8 mouse cellular contexts compared by ENCODE assay signal in the genomic region with DNA sequence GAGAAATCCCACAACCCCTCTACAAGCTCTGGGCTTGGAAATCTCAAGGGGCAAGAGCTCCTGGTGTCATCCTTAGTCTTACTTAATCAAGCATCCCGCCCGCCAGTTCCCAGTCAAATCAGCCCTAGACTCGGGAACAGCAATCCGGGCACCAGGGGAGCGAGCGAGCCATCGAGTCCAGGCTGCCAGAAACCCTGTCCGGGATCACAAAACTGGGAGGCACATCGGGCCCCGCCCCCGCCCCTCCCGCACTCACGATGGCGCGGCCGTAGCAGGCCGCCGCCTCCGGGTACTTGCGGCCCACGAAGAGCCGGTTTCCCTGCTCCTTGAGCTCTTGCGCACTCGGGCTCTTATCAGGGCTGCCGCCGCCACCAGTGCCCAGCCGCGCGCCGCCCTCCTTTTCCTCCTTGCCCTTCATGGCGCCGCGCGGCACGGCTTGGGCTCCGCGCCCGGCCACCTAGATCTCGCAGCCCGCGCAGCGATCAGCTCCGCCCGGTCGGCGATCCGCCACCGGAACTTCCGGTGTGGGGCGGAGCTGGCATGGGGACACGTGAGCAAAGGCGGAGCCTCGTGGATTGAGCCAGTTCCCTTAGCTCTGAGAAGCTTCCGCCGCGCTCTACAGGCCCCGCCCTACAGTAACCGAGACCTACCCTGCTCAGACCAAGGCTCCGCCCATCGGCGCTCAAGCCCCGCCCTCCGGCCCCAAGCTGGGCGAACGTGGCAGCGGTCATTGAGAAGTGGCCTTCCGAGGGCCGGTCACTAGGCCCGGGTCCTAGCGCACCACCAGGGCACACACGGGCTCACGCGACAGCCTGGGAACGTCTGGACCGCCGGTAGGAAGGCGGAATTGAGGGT. TPM values are rescaled to one million over a fixed set of nuclear protein-coding genes. Genes with fewer than 3 reads are reported as not detected.
DNase-seq lines count a peak whose midpoint lies in the region; ATAC-seq and TF ChIP-seq lines count a peak whose summit lies in the region.

No protein-coding gene starts in this region.

- peak overlapping the region; percentile 75 for H3K9ac ChIP-seq in hindbrain, postnatal 0 days (replicated peaks; ENCODE audit: low read length)

- intact Hi-C loops in left cerebral cortex, adult 2 months (cut with DNase I): no loop called here

- H3K27me3 ChIP-seq in hindbrain, postnatal 0 days (ENCODE audit: insufficient read depth, low read length): no peaks in the 10 kb centered on the region

- TF ChIP-seq CTCF in hindbrain, postnatal 0 days (IDR thresholded peaks at IDR 0.05; ENCODE audit: low read depth): 0 out of 2 replicates have a peak, but pooled peaks have one; percentile 27
- no peak for TF ChIP-seq CTCF in left cerebral cortex, adult 2 months (IDR thresholded peaks at IDR 0.05)

- peak overlapping the region; percentile 98 for H3K27ac ChIP-seq in hindbrain, postnatal 0 days
- peak overlapping the region; percentile 99 for H3K27ac ChIP-seq in left cerebral cortex, adult 2 months

- DNase-seq in T-cell, adult 2 months (ENCODE audit: low spot score): peak; percentile 97
- DNase-seq in cerebellum, postnatal 36 days: peak; percentile 98 to 99
- DNase-seq in gastrocnemius, adult 18-20 months (ENCODE audit: low spot score): peak; percentile 100
- peak; percentile 99 for DNase-seq in hindbrain, postnatal 0 days (ENCODE audit: low spot score)
- DNase-seq in left cerebral cortex, adult 2 months (ENCODE audit: extremely low spot score in 1 of 2, low spot score in 2 of 2): peak; percentile 97 to 98
- peak; percentile 96 to 99 for DNase-seq in right cerebral cortex, adult 2 months (ENCODE audit: low spot score in 2 of 2)
- DNase-seq in urinary bladder, postnatal 14 days (ENCODE audit: low spot score): peak; percentile 100

- peaks cover 56% of the 10 kb centered on the region for H3K4me1 ChIP-seq in hindbrain, postnatal 0 days (ENCODE audit: insufficient read depth, low read length)

- ATAC-seq in hindbrain, postnatal 0 days: peak; percentile 92
- ATAC-seq in megakaryocyte, adult 5-6 weeks (ENCODE audit: poor library complexity, severe bottlenecking): peak; percentile 86

- peak overlapping the region; percentile 80 for H3K4me2 ChIP-seq in hindbrain, postnatal 0 days (ENCODE audit: low read depth, low read length)

- under 1% methylated on average over 74 of the region's 77 CpGs for WGBS in hindbrain, postnatal 0 days

- H3K9me3 ChIP-seq in hindbrain, postnatal 0 days (ENCODE audit: low read length): no peaks in the 10 kb centered on the region

- H3K4me3 ChIP-seq in hindbrain, postnatal 0 days (ENCODE audit: low read length): peak overlapping the region; percentile 66
- peak overlapping the region; percentile 72 for H3K4me3 ChIP-seq in left cerebral cortex, adult 2 months

- H3K36me3 ChIP-seq in hindbrain, postnatal 0 days (ENCODE audit: insufficient read depth, low read length): peaks cover 18% of the 10 kb centered on the region; the same call in 1 of the 2 replicates

RNA-seq across cellular contexts. Expression of a gene that starts 0.5 kb away (rescaled TPM):
- total RNA-seq in gastrocnemius, adult 18-20 months (2021): 10 to 100 TPM; 88.4 to 92.9 TPM
- 271 and 273 TPM in 2 replicates for total RNA-seq in hindbrain, postnatal 0 days (2014; rRNA removed)
- 369 and 370 TPM in 2 replicates for polyA plus RNA-seq in hindbrain, postnatal 0 days (2015; fragmentation: Nextera tagmentation; extraction: Ambion mirVana)
- 100 to 1,000 TPM; 162 to 171 TPM for total RNA-seq in left cerebral cortex, adult 2 months (2021)
- 48.4 and 54.7 TPM in 2 replicates for total RNA-seq in megakaryocyte, adult 5-6 weeks (2015)
- 62.6 and 67.6 TPM in 2 replicates for total RNA-seq in megakaryocyte, adult 5-6 weeks (2017)

RNA-seq across cellular contexts. Expression of a gene that starts 4.0 kb away (rescaled TPM):
- 10 to 100 TPM; 12.6 to 14.2 TPM for total RNA-seq in gastrocnemius, adult 18-20 months (2021)
- 57.0 and 61.0 TPM in 2 replicates for total RNA-seq in hindbrain, postnatal 0 days (2014; rRNA removed)
- 38.6 and 41.3 TPM in 2 replicates for polyA plus RNA-seq in hindbrain, postnatal 0 days (2015; fragmentation: Nextera tagmentation; extraction: Ambion mirVana)
- total RNA-seq in left cerebral cortex, adult 2 months (2021): 10 to 100 TPM; 55.1 to 55.6 TPM
- total RNA-seq in megakaryocyte, adult 5-6 weeks (2015): 6.0 and 7.7 TPM in 2 replicates
- 10.6 and 14.4 TPM in 2 replicates for total RNA-seq in megakaryocyte, adult 5-6 weeks (2017)

RNA-seq across cellular contexts. Expression of a gene that starts 4.4 kb away (rescaled TPM):
- 10 to 100 TPM; 10.7 to 14.7 TPM for total RNA-seq in gastrocnemius, adult 18-20 months (2021)
- total RNA-seq in hindbrain, postnatal 0 days (2014; rRNA removed): 122 and 135 TPM in 2 replicates
- polyA plus RNA-seq in hindbrain, postnatal 0 days (2015; fragmentation: Nextera tagmentation; extraction: Ambion mirVana): 78.6 and 80.0 TPM in 2 replicates
- total RNA-seq in left cerebral cortex, adult 2 months (2021): 10 to 100 TPM; 36.3 to 39.6 TPM
- total RNA-seq in megakaryocyte, adult 5-6 weeks (2015): 0.98 and 1.4 TPM in 2 replicates
- total RNA-seq in megakaryocyte, adult 5-6 weeks (2017): 0.55 and 0.69 TPM in 2 replicates

RNA-seq across cellular contexts. Expression of a gene that starts 8.9 kb away (rescaled TPM):
- 10 to 100 TPM; 10.0 to 11.8 TPM for total RNA-seq in gastrocnemius, adult 18-20 months (2021)
- 22.8 and 40.0 TPM in 2 replicates for total RNA-seq in hindbrain, postnatal 0 days (2014; rRNA removed)
- polyA plus RNA-seq in hindbrain, postnatal 0 days (2015; fragmentation: Nextera tagmentation; extraction: Ambion mirVana): 12.6 and 12.9 TPM in 2 replicates
- total RNA-seq in left cerebral cortex, adult 2 months (2021): 10 to 100 TPM; 23.0 to 25.1 TPM
- 0.07 TPM in 1 of 2 replicates, not detected in the other for total RNA-seq in megakaryocyte, adult 5-6 weeks (2015)
- 0.33 TPM in 1 of 2 replicates, not detected in the other for total RNA-seq in megakaryocyte, adult 5-6 weeks (2017)

RNA-seq across cellular contexts. Expression of a gene that starts 9.2 kb away (rescaled TPM):
- total RNA-seq in gastrocnemius, adult 18-20 months (2021): 1 to 10 TPM; 9.6 to 9.8 TPM
- 31.3 and 39.7 TPM in 2 replicates for total RNA-seq in hindbrain, postnatal 0 days (2014; rRNA removed)
- 21.0 and 22.6 TPM in 2 replicates for polyA plus RNA-seq in hindbrain, postnatal 0 days (2015; fragmentation: Nextera tagmentation; extraction: Ambion mirVana)
- 10 to 100 TPM; 26.8 to 30.9 TPM for total RNA-seq in left cerebral cortex, adult 2 months (2021)
- total RNA-seq in megakaryocyte, adult 5-6 weeks (2015): 4.6 and 6.9 TPM in 2 replicates
- 12.3 and 15.1 TPM in 2 replicates for total RNA-seq in megakaryocyte, adult 5-6 weeks (2017)

Comparison
In these comparisons a context has a peak if more than half of its experiments do, and no peak if none do; other contexts are left out.
1. Peak in every context shown above with its lines: DNase-seq, ATAC-seq, H3K4me3 ChIP-seq and H3K27ac ChIP-seq.
2. RNA of a gene that starts 4.4 kb away (total RNA-seq): 122 to 135 TPM in hindbrain, postnatal 0 days, 36.3 to 39.6 TPM in left cerebral cortex, adult 2 months and 10.7 to 14.7 TPM in gastrocnemius, adult 18-20 months; 0.55 to 1.4 TPM in megakaryocyte, adult 5-6 weeks; every median in the first group is over 4 times any median in the second.